Mouse (Mus musculus) thymus, adult 2 months (tissue): ENCODE data around the gene 5730480H06Rik. TPM values are rescaled to one million over a fixed set of nuclear protein-coding genes. Genes with fewer than 3 reads are reported as not detected.
A peak's percentile ranks its signal among the peaks of the same experiment; 100 is the strongest.

Experiments
- DNase-seq: peaks from one replicate; pipeline ENCODE4 v3.0.0; 2021
- H3K27ac ChIP-seq: fragments of 200-500 bp; 2 replicates; pipeline ENCODE4 v1.5.1; 2012; ENCODE audit warnings: low read length, control low read depth; ENCODE audit not compliant: control insufficient read depth, insufficient read depth
- H3K27me3 ChIP-seq: fragments of 200-500 bp; 2 replicates; pipeline ENCODE4 v1.6.1; 2012; ENCODE audit warnings: mild to moderate bottlenecking, low read length, moderate library complexity, mixed read lengths; ENCODE audit not compliant: control insufficient read depth, insufficient read depth
- H3K36me3 ChIP-seq: fragments of 200-500 bp; 2 replicates; pipeline ENCODE4 v1.6.1; 2012; ENCODE audit warnings: mild to moderate bottlenecking, low read length, moderate library complexity; ENCODE audit not compliant: control insufficient read depth, insufficient read depth
- H3K4me1 ChIP-seq: fragments of 200-500 bp; replicated peaks from 2 replicates; pipeline ENCODE4 v1.6.1; 2012; ENCODE audit warnings: low read length; ENCODE audit not compliant: control insufficient read depth, insufficient read depth
- H3K4me3 ChIP-seq: fragments of 200-500 bp; 2 replicates; pipeline ENCODE4 v1.5.1; 2012; ENCODE audit warnings: mild to moderate bottlenecking, low read length, control low read depth, moderate library complexity; ENCODE audit not compliant: control insufficient read depth, insufficient read depth
- CTCF ChIP-seq: fragments of 200-500 bp; IDR thresholded peaks from 2 replicates; pipeline ENCODE4 v1.5.1; 2012; ENCODE audit warnings: mild to moderate bottlenecking, control low read depth, low read length, moderate library complexity, borderline replicate concordance; ENCODE audit not compliant: control insufficient read depth, poor library complexity, insufficient read depth; ENCODE audit errors: extremely low read depth
- POLR2A ChIP-seq: fragments of 200-500 bp; IDR thresholded peaks from 2 replicates; pipeline ENCODE4 v1.6.1; 2012; ENCODE audit warnings: mild to moderate bottlenecking, low read length, control low read depth, moderate library complexity; ENCODE audit not compliant: control insufficient read depth, poor library complexity, insufficient read depth; ENCODE audit errors: extremely low read depth
- WGBS: fragments of 180-500 bp; shearing (Covaris S2); methylation state at CpG from one replicate; pipeline ENCODE4 v1.1.7; 2018; 5-methylcytosine and 5-hydroxymethylcytosine counted together
- polyA plus RNA-seq: library from polyadenylated mRNA; depleted of rRNA; stranded (reverse); fragments of >200 nt; gene quantifications from 2 replicates; pipeline ENCODE4 v1.2.3, GENCODE M21; 2012

Gene 5730480H06Rik
- polyA plus RNA-seq, 1 experiment: 6.6 TPM

- WGBS: 0% methylated on average over 1 of the region's 1 CpGs
- TF ChIP-seq POLR2A (no peak), CTCF (no peak)
- H3K4me1 ChIP-seq: no peaks in the 10 kb centered on the region
- H3K27ac ChIP-seq: no peak overlapping the region
- DNase-seq: no peak
- H3K4me3 ChIP-seq: no peak overlapping the region
- no peaks in the 10 kb centered on the region for H3K27me3 ChIP-seq
- no peaks in the 10 kb centered on the region for H3K36me3 ChIP-seq
Measured at GRCm38 (mm10) chr5:48349309-48349708, 21.6 kb downstream of the 5730480H06Rik start.

GRCm38 (mm10) chr5:48371890-48372766 lies 44.4 kb downstream of the 5730480H06Rik start:
- 1% methylated on average over 44 of the region's 44 CpGs for WGBS
- DNase-seq: peak; percentile 91
- no peaks in the 10 kb centered on the region for H3K27me3 ChIP-seq
- peak overlapping the region; percentile 98 for H3K4me3 ChIP-seq
- no peaks in the 10 kb centered on the region for H3K4me1 ChIP-seq
- H3K27ac ChIP-seq: no peak overlapping the region
- peaks cover 5% of the 10 kb centered on the region for H3K36me3 ChIP-seq
- TF ChIP-seq POLR2A (peak; percentile 45), CTCF (no peak)

GRCm38 (mm10) chr5:48402497-48402896 lies 74.7 kb downstream of the 5730480H06Rik start:
- DNase-seq: no peak
- H3K4me1 ChIP-seq: no peaks in the 10 kb centered on the region
- 80% methylated on average over 3 of the region's 3 CpGs for WGBS
- H3K27ac ChIP-seq: no peak overlapping the region
- no peak overlapping the region for H3K4me3 ChIP-seq
- TF ChIP-seq CTCF: no peak
- TF ChIP-seq POLR2A: no peak
- no peaks in the 10 kb centered on the region for H3K36me3 ChIP-seq
- no peaks in the 10 kb centered on the region for H3K27me3 ChIP-seq

DNA sequence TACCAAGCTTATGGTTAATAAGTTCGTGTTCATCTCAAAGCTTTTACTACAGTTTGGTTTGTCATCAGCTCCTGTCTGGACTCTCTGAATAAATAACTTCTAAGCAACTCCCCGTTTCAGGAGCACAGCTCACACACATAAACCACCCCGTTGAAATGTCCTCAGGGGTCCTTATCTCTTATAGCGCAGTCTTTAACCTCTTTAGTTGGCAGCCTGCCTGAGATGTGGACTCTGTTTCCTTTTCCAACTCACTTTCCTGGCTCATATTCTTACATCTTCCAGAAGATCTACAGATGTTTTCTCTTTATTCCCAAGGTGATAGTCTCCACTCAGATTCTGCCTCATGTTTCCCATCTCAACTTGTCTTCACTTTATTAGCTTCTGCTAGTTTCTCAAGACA lies 80.5 kb downstream of the 5730480H06Rik start:
- Histone ChIP-seq H3K27ac (no peak overlapping the region), H3K27me3 (no peaks in the 10 kb centered on the region), H3K4me1 (no peaks in the 10 kb centered on the region), H3K4me3 (no peak overlapping the region), H3K36me3 (no peaks in the 10 kb centered on the region)
- 84% methylated on average over 4 of the region's 4 CpGs for WGBS
- no peak for TF ChIP-seq CTCF
- no peak for TF ChIP-seq POLR2A
- no peak for DNase-seq

DNA sequence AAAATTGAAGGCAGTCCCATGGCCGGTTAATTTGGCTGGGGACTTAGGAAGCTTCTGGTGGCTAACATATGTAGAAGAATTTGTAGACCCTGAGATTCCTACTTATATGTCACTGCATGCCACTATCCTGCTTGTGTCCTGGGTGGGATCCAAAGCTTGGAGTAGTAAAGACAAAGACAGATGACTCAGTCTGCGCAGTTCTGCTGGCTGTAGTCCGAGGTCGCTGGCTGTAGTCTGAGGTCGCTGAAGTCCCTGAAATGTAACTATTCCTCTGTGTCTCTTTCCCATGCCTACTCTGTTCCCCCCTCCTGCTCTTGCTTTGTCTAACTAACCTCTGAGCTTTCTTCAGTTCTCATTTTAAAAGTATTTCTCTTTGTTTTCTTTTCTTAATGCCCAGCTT lies 82.6 kb downstream of the 5730480H06Rik start:
- Histone ChIP-seq H3K27me3 (no peaks in the 10 kb centered on the region), H3K27ac (no peak overlapping the region), H3K4me1 (no peaks in the 10 kb centered on the region), H3K4me3 (no peak overlapping the region), H3K36me3 (no peaks in the 10 kb centered on the region)
- no peak for DNase-seq
- TF ChIP-seq CTCF (no peak), POLR2A (no peak)
- 91% methylated on average over 5 of the region's 5 CpGs for WGBS

- Histone ChIP-seq H3K27me3 (no peaks in the 10 kb centered on the region), H3K27ac (no peak overlapping the region), H3K4me1 (no peaks in the 10 kb centered on the region), H3K4me3 (no peak overlapping the region), H3K36me3 (no peaks in the 10 kb centered on the region)
- 95% methylated on average over 4 of the region's 4 CpGs for WGBS
- TF ChIP-seq POLR2A (no peak), CTCF (no peak)
- DNase-seq: no peak
Measured at GRCm38 (mm10) chr5:48411462-48411861, 83.7 kb downstream of the 5730480H06Rik start.

GRCm38 (mm10) chr5:48412261-48412660 lies 84.5 kb downstream of the 5730480H06Rik start:
- Histone ChIP-seq H3K27me3 (no peaks in the 10 kb centered on the region), H3K36me3 (no peaks in the 10 kb centered on the region), H3K4me3 (no peak overlapping the region), H3K4me1 (no peaks in the 10 kb centered on the region), H3K27ac (no peak overlapping the region)
- TF ChIP-seq POLR2A (no peak), CTCF (no peak)
- DNase-seq: no peak
- WGBS: 98% methylated on average over 4 of the region's 4 CpGs
